In genomic region chr6:125098513-125098912, GRCm38 (mm10) we compare ENCODE assay signal across 7 mouse cellular contexts. TPM values are rescaled to one million over a fixed set of nuclear protein-coding genes. Genes with fewer than 3 reads are reported as not detected.
A peak's percentile ranks its signal among the peaks of the same experiment; 100 is the strongest.
DNase-seq lines count a peak whose midpoint lies in the region; ATAC-seq and TF ChIP-seq lines count a peak whose summit lies in the region.

No protein-coding gene starts in this region.

- ATAC-seq in forebrain, embryonic 12.5 days (ENCODE audit: low FRiP score) = no peak

- no peaks in the 10 kb centered on the region for H3K27me3 ChIP-seq in spleen, adult 2 months (ENCODE audit: control insufficient read depth, insufficient read depth, low read length)
- no peaks in the 10 kb centered on the region for H3K27me3 ChIP-seq in forebrain, embryonic 12.5 days
- H3K27me3 ChIP-seq in limb, embryonic 10.5 days (ENCODE audit: low read depth, poor library complexity, severe bottlenecking) = no peaks in the 10 kb centered on the region
- H3K27me3 ChIP-seq in small intestine, adult 2 months (ENCODE audit: control insufficient read depth, insufficient read depth, low read length) = no peaks in the 10 kb centered on the region

- TF ChIP-seq CTCF in spleen, adult 2 months (IDR thresholded peaks at IDR 0.05; ENCODE audit: extremely low read depth, insufficient read depth, insufficient read length, insufficient replicate concordance) = no peak
- no peak for TF ChIP-seq CTCF in small intestine, adult 2 months (IDR thresholded peaks at IDR 0.05; ENCODE audit: extremely low read depth, insufficient read length, insufficient replicate concordance, low read depth, low read length)

- peak overlapping the region; percentile 95 for H3K4me2 ChIP-seq in forebrain, embryonic 12.5 days

- peak overlapping the region; percentile 98 for H3K9ac ChIP-seq in forebrain, embryonic 12.5 days

- H3K4me1 ChIP-seq in spleen, adult 2 months (ENCODE audit: control insufficient read depth, insufficient read depth, insufficient read length) = peaks cover 19% of the 10 kb centered on the region
- peaks cover 40% of the 10 kb centered on the region for H3K4me1 ChIP-seq in forebrain, embryonic 12.5 days
- peaks cover 68% of the 10 kb centered on the region for H3K4me1 ChIP-seq in limb, embryonic 10.5 days
- H3K4me1 ChIP-seq in small intestine, adult 2 months (ENCODE audit: control insufficient read depth, insufficient read depth, insufficient read length, low read length) = peaks cover 16% of the 10 kb centered on the region

- H3K27ac ChIP-seq in spleen, adult 2 months (ENCODE audit: insufficient read depth, low read length) = peak overlapping the region; percentile 95
- H3K27ac ChIP-seq in forebrain, embryonic 12.5 days = peak overlapping the region; percentile 91
- H3K27ac ChIP-seq in limb, embryonic 10.5 days = peak overlapping the region; percentile 50
- H3K27ac ChIP-seq in small intestine, adult 2 months (ENCODE audit: insufficient read depth, low read depth, low read length) = no peak overlapping the region

- no peak for TF ChIP-seq POLR2A in spleen, adult 2 months (IDR thresholded peaks at IDR 0.05; ENCODE audit: low read depth, low read length)
- TF ChIP-seq POLR2A in small intestine, adult 2 months (IDR thresholded peaks at IDR 0.05; ENCODE audit: low read depth, low read length) = no peak

- H3K4me3 ChIP-seq in spleen, adult 2 months (ENCODE audit: extremely low read depth, insufficient read depth, insufficient read length) = peak overlapping the region; percentile 23; the same call in 1 of the 2 replicates
- peak overlapping the region; percentile 98 for H3K4me3 ChIP-seq in forebrain, embryonic 12.5 days (replicated peaks)
- peak overlapping the region; percentile 100 for H3K4me3 ChIP-seq in limb, embryonic 10.5 days
- peak overlapping the region; percentile 7; the same call in 1 of the 2 replicates for H3K4me3 ChIP-seq in small intestine, adult 2 months (ENCODE audit: low read depth, low read length)

- WGBS in spleen, adult 2 months = 43% methylated on average over 3 of the region's 3 CpGs
- 65% methylated on average over 3 of the region's 3 CpGs for WGBS in forebrain, embryonic 12.5 days
- 73% methylated on average over 3 of the region's 3 CpGs for WGBS in limb, embryonic 10.5 days
- 45% methylated on average over 3 of the region's 3 CpGs for WGBS in small intestine, adult 2 months

- DNase-seq in spleen, adult 2 months (ENCODE audit: low read depth in 1 of 2, low spot score in 2 of 2) = no peak
- DNase-seq in spleen, postnatal 10 days (ENCODE audit: low spot score in 2 of 2) = no peak
- no peak for DNase-seq in limb, embryonic 10.5 days (ENCODE audit: low spot score)
- DNase-seq in natural killer cell, adult 2 months (ENCODE audit: low spot score in 2 of 2) = no peak
- no peak for DNase-seq in layer of hippocampus, adult 9-10 months (ENCODE audit: low spot score)

- H3K9me3 ChIP-seq in forebrain, embryonic 12.5 days = no peaks in the 10 kb centered on the region
- no peaks in the 10 kb centered on the region for H3K9me3 ChIP-seq in limb, embryonic 10.5 days (replicated peaks)

- peaks cover 32% of the 10 kb centered on the region for H3K36me3 ChIP-seq in spleen, adult 2 months (ENCODE audit: control insufficient read depth, insufficient read depth, low read length)
- peaks cover 54% of the 10 kb centered on the region for H3K36me3 ChIP-seq in forebrain, embryonic 12.5 days (replicated peaks)
- H3K36me3 ChIP-seq in limb, embryonic 10.5 days = peaks cover 65% of the 10 kb centered on the region
- peaks cover 44% of the 10 kb centered on the region for H3K36me3 ChIP-seq in small intestine, adult 2 months (ENCODE audit: control insufficient read depth, insufficient read depth, low read length)

RNA-seq across cellular contexts. Expression of gene Chd4, which starts 2.7 kb away (rescaled TPM):
- 87.4 and 196 TPM in 2 replicates for polyA plus RNA-seq in spleen, adult 2 months (2012; rRNA removed)
- polyA plus RNA-seq in forebrain, embryonic 12.5 days (2016; fragmentation: Nextera tagmentation; extraction: Ambion mirVana) = 120 and 124 TPM in 2 replicates
- polyA plus RNA-seq in limb, embryonic 10.5 days (2016; fragmentation: Nextera tagmentation; extraction: Ambion mirVana) = 104 and 109 TPM in 2 replicates
- polyA plus RNA-seq in small intestine, adult 2 months (2012; rRNA removed) = 39.9 and 64.3 TPM in 2 replicates

RNA-seq across cellular contexts. Expression of gene Lpar5, which starts 30.8 kb away (rescaled TPM):
- polyA plus RNA-seq in spleen, adult 2 months (2012; rRNA removed) = 62.1 and 64.3 TPM in 2 replicates
- 0.31 TPM in 1 of 2 replicates, not detected in the other for polyA plus RNA-seq in forebrain, embryonic 12.5 days (2016; fragmentation: Nextera tagmentation; extraction: Ambion mirVana)
- 0.14 and 0.18 TPM in 2 replicates for polyA plus RNA-seq in limb, embryonic 10.5 days (2016; fragmentation: Nextera tagmentation; extraction: Ambion mirVana)
- polyA plus RNA-seq in small intestine, adult 2 months (2012; rRNA removed) = 133 and 223 TPM in 2 replicates

RNA-seq across cellular contexts. Expression of gene Nop2, which starts 33.2 kb away (rescaled TPM):
- polyA plus RNA-seq in spleen, adult 2 months (2012; rRNA removed) = 14.0 and 16.2 TPM in 2 replicates
- 62.9 and 63.6 TPM in 2 replicates for polyA plus RNA-seq in forebrain, embryonic 12.5 days (2016; fragmentation: Nextera tagmentation; extraction: Ambion mirVana)
- 94.6 and 119 TPM in 2 replicates for polyA plus RNA-seq in limb, embryonic 10.5 days (2016; fragmentation: Nextera tagmentation; extraction: Ambion mirVana)
- polyA plus RNA-seq in small intestine, adult 2 months (2012; rRNA removed) = 6.5 and 7.8 TPM in 2 replicates

RNA-seq across cellular contexts. Expression of gene Iffo1, which starts 46.5 kb away (rescaled TPM):
- 58.0 and 66.8 TPM in 2 replicates for polyA plus RNA-seq in spleen, adult 2 months (2012; rRNA removed)
- polyA plus RNA-seq in forebrain, embryonic 12.5 days (2016; fragmentation: Nextera tagmentation; extraction: Ambion mirVana) = 15.9 and 16.0 TPM in 2 replicates
- 10.9 and 15.5 TPM in 2 replicates for polyA plus RNA-seq in limb, embryonic 10.5 days (2016; fragmentation: Nextera tagmentation; extraction: Ambion mirVana)
- 7.0 and 13.0 TPM in 2 replicates for polyA plus RNA-seq in small intestine, adult 2 months (2012; rRNA removed)

RNA-seq across cellular contexts. Expression of gene Acrbp, which starts 49.0 kb away (rescaled TPM):
- 34.4 and 35.8 TPM in 2 replicates for polyA plus RNA-seq in spleen, adult 2 months (2012; rRNA removed)
- polyA plus RNA-seq in forebrain, embryonic 12.5 days (2016; fragmentation: Nextera tagmentation; extraction: Ambion mirVana) = 14.7 and 17.7 TPM in 2 replicates
- polyA plus RNA-seq in limb, embryonic 10.5 days (2016; fragmentation: Nextera tagmentation; extraction: Ambion mirVana) = 10.1 and 13.0 TPM in 2 replicates
- polyA plus RNA-seq in small intestine, adult 2 months (2012; rRNA removed) = 7.5 and 18.2 TPM in 2 replicates

Comparison
In these comparisons a context has a peak if more than half of its experiments do, and no peak if none do; other contexts are left out.
1. H3K4me3 ChIP-seq: peak in every context shown above with its lines; median percentile 100 in limb, embryonic 10.5 days; 98 in forebrain, embryonic 12.5 days; 23 in spleen, adult 2 months; 7 in small intestine, adult 2 months.
2. RNA of gene Lpar5, which starts 30.8 kb away (polyA plus RNA-seq): 133 to 223 TPM in small intestine, adult 2 months and 62.1 to 64.3 TPM in spleen, adult 2 months; 0.31 TPM in forebrain, embryonic 12.5 days and 0.14 to 0.18 TPM in limb, embryonic 10.5 days; every median in the first group is over 10 times any median in the second.